Mouse (Mus musculus): ENCODE data around the gene Snx17.

Snx17 gene

DNA sequence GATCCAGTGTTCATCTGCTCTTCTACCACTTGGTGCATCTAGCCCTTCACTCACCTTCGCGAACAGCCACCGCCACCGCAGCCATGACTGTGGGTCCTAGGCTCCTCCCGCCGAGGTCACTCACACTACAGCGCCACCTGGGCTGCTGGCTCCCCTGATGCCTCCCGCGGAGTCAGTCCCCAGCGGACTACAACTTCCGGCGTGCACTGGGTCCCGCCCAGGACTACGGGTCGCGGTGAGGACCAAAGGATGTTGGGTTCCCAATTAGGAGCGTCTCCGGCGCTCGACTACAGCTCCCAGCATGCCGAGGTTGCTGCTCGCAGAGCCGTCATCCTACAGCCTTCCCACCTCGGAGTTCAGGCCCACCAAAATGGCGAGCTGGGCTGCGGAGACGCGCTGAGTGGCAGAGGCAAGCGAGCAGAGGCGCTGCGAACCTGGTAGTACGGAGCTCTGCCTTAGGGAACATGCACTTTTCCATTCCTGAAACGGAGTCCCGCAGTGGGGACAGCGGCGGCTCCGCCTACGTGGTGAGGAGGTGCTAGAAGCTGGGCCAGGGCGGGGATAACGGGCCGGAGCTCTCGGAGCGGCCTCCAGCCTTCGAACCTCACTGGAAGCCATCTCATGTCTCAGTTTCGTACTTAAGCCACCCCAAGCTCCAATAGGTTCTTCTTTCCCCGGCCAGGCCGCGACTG lies at the start of gene Snx17, which contains the start of gene Eif2b4:
TSS of gene Snx17 (plus strand) at position 289 of the 692 bp plus-strand sequence.
TSS of gene Eif2b4 (minus strand) at position 492 of the 692 bp plus-strand sequence.
- peak; percentile 99 for DNase-seq

DNA sequence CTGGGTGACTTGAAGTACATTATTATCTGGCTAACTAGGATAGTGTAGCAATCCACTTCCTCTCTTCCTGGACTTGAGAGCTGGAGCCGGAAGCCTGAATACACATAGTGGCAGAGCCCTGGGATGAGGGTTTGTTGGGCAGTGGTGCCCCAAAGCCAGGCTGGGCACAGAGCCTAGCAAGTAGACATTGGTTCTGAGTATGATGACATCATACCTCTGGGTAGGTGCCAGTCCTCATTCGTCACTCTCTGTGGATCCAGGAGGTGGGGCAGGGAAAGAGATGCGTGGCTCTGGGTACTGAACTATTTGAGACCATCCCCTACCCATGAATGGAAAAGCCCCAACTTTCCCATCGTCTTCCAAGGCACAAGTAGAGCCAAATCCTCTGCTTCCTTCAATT lies 43.2 kb upstream of the Snx17 start:
- DNase-seq, result no peak

DNA sequence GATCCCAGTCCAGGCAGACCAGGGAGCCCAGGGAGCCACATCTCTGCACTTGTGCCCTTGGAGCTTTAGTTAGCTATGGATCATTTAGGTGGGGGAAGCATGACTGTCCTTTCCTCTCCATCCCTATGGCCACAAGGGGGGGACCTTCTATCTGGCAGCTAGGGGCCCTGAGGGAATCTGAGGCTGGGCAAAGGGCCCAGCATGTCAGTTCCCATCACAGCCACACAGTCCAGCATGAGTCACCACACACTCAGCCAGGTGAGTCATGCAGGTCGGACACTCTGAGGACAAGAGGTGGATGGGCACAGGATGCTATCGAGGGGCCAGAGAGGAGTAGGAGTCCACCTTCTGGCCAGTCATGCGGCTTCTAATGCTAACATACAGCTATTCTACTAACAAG lies 41.3 kb upstream of the Snx17 start:
- DNase-seq, result peak; percentile 25

DNA sequence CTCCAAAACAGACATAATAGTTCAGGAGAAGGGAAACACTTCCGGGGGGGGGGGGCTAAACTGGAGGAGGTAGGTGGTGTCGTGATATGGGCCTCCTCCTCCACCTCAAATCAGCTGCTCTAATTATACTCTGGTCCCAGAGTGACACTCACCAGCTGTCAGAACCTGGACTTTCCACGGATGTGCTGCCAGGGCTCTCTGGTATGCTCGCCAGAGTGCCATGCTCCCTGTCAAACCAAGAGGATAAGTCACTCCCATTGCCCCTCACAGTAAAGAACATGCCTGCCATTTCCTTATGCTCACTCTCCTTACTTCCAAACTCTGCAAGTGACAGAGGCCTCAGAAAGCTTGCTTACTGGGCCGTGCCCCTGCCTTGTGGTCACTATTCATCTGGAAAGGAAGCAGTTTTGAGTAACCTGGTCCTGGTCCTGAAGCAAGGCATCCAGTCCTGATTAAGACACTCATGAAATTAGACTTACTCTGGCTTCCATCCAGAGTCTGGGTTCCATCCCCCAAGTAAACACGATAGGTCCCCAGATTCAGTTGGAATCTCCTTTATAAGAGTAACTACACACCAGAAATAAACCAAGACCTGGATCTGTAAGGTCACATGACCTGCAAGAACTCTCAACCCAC lies 39.4 kb upstream of the Snx17 start:
- DNase-seq, result peak; percentile 30

DNA sequence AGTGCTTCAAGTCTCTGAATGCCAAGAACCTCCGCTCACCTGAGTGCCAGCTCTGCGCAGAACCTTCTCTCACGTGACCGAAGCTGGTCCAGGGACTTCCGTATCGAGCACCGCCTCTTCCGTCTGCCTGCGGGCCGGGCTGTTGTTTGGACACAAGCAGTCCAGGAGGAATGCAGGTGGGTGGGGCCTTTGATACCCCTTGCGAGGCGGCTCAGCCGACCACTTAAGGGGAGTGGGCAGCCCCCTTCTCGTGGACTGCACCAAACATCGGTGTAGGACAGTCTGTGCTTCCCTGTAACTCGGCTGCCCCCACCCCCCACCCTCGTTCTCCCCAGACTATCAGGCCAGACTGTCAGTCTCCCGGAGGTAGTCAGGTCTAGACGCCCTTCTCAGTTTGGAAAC lies 38.9 kb upstream of the Snx17 start, which contains the start of gene Mpv17:
TSS of gene Mpv17 (minus strand) at position 100 of the 402 bp plus-strand sequence.
- DNase-seq, result peak; percentile 91

DNA sequence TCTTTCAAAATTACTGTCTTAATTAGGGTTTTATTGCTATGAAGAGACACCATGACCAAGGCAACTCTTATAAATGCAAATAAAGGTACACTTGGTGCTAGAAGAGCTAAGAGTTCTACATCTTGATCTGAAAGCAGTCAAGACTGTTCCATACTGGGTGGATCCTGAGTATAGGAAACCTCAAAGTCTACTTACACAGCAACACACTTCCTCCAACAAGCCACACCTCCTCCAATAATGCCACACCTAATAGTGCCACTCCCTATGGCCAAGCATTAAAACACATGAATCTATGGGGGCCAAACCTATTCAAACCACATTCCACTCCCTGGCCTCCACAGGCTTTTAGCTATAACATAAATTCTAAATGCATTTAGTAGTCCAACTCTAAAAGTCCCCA lies 30.6 kb upstream of the Snx17 start:
- DNase-seq, result no peak

DNA sequence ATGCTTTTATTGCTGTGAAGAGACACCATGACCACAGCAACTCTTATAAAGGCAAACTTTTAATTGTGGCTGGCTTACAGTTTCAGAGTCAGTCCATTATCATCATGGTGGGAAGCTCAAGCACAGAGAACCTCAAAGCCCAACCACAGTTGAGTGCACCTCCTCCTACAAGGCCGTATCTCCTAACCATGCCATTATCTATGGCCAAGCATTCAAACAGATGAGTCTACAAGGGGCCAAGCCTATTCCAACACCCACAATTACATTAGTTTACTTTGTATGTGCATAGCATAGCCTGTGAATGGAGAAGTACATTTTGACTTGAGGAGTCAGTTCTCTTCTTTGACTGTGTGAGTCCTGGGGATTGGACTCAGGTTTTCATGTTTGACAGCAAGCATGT lies 28.1 kb upstream of the Snx17 start:
- DNase-seq, result no peak

DNA sequence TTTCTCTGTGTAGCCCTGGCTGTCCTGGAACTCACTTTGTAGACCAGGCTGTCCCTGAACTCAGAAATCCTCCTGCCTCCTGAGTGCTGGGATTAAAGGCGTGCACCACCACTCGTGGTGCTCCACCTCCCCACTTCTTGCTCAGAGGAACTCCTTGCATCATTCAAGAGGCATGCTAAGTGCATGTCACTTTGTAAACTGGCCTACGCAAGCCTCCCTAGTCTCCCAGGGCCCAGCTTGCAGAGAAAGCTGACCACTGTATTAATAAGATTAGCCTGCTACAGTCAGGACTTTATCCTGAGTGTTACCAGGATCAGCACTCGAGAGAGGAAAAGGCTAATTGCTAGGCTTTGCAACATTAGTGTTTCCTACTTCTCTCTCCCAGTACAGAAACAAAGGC lies 24.4 kb upstream of the Snx17 start:
- DNase-seq, result no peak

DNA sequence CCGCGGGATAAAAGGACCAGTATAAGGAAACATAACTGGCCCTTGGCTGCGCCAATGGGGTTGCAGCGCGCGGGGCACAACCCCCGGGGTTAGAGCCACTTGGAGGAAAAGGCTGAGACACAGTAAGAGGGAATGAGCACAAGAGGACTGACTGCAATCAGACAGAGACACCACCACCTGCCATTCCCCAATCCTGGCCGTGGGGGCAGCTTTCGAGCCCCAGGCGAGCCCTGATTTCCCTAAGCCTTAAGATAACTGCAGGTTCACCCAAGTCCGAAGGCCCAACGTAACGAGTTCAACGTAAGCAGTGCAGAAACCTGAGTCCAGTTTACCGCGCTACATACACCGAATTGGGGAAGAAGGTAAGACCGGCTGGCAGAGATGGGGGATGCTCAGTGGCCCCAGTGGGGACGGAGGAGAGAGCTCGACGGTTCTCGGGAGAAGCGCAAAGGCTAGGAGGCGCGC lies 13.7 kb upstream of the Snx17 start:
- DNase-seq, result peak; percentile 35

DNA sequence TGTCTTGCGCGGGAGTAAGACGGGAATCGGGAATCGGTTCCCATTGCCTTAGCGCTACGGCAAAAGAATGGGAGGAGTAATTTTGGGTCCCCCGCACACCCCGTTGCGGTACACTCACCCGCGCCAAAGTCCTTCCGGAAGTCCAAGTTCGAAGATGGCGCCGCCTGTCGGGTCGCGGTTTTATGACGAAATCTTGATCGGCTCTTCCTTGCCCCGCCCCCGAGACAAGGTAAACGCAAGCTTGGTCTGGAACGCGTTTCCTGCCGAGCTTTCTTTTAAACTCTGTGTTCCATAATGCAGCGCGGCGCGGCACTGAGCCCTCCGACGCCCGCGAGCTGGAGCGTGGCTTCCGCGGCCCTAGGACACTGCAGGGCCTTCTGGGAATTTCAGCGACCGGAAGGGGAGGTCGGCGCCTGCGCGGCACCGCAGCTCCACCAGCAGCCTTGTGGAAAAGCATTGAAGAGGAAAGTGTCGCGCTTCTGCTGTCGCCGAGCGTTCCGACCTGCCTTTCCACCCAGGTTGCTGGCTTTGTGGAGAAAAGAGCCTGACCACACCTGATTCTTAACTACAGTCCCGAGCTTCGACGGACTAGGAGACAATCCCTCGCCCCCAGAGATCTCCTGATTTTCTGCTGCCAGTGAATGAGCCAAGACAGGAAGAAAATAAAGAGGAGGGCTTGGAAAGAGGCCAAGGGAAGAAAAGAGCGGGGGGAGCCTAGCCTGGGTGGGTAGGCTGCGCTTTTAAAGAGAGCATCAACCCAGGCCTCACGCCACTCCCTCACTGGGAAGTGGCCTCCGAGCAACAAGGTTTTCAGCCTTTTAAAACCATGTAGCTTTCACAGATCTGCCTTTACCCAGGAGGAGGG lies 13.0 kb upstream of the Snx17 start, which contains the start of the genes Gm29609 and Gtf3c2:
TSS of gene Gm29609 (minus strand) at position 146 of the 865 bp plus-strand sequence.
TSS of gene Gtf3c2 (minus strand) at position 379 of the 865 bp plus-strand sequence.
- DNase-seq, result peak; percentile 96

DNA sequence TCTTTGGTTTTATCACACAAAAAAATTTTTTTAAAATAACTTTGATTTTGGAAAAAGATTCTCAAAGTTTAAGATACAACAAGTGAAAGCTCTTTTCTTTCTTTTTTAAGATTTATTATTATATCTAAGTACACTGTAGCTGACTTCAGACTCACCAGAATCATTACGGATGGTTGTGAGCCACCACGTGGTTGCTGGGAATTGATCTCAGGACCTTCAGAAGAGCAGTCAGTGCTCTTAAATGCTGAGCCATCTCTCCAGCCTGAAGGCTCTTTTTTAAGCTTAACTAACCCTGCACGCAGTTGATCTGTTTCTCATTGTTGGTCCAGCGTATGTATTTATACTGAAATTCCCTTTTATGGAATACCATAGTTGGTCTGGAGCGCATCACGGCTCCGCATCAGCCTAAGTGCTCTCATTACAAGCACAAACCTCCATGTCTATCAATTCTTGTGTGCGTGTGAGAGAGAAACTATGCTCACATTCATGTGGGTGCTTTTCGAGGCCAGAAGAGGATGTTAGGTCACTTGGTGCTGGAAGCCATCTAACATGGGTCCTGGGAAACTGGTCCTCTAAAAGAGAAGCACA lies 11.8 kb upstream of the Snx17 start:
- no peak for DNase-seq

DNA sequence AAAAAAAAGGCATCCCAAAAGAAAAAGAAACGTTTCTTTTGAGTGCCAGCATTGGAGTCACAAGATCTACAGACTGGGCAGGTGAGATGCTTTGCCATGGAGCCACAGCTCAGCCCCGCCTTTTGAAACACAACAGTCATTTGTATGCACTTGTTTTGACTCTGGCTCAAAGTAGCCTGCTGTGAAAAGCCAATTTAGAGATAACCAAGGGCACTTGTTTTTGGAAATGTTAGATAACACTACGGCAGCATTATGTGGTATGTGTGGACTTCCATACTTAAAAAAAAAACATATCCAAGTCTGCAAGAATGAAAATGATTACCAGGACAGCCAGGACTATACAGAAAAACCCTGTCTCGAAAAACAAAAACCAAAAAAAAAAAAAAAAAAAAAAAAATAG lies 9.3 kb upstream of the Snx17 start:
- DNase-seq, result no peak

DNA sequence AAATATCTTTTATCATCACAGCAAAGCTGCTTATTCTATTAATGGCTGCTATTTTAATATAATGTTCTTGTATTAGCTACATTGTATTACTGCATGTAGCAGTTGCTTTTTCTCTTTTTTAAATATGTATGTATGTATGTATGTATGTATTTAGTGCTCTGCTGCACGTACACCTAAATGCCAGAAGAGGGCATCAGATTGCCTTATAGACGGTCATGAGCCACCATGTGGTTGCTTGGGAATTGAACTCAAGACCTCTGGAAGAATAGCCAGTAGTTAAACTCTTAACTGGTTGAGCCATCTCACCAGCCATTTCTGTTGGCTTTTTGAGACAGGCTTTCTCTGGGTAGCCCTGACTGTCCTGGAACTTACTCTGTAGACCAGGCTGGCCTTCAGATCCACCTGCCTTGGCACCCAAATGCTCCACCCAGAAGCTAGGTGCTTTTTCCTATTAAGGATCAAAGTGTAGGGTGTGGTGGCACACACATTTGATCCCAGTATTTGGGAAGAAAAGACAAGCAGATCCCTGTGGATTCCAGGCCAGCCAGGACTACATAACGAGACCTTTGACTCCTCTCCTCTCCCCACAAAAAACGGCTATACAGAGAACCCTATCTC lies 4.7 kb upstream of the Snx17 start:
- no peak for DNase-seq

DNA sequence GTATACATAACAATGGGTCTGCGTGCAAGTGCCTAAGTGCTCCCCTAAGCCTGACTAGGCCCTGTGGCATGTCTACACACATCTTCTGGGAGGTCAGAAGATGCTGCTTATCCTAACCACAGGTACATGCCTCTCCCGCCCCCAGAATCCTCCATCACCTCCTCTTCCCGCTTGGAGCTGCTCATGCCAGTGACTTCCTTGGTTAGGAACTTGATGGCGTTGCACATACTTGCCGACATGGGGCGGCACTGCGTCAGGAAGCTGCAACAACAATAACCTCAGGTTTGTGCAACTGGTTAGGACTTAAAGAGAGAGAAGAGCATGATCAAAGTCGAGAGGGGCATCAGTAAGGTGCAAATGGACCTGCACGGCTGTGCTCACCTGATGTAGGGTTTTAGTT lies 2.8 kb upstream of the Snx17 start:
- DNase-seq, result no peak

DNA sequence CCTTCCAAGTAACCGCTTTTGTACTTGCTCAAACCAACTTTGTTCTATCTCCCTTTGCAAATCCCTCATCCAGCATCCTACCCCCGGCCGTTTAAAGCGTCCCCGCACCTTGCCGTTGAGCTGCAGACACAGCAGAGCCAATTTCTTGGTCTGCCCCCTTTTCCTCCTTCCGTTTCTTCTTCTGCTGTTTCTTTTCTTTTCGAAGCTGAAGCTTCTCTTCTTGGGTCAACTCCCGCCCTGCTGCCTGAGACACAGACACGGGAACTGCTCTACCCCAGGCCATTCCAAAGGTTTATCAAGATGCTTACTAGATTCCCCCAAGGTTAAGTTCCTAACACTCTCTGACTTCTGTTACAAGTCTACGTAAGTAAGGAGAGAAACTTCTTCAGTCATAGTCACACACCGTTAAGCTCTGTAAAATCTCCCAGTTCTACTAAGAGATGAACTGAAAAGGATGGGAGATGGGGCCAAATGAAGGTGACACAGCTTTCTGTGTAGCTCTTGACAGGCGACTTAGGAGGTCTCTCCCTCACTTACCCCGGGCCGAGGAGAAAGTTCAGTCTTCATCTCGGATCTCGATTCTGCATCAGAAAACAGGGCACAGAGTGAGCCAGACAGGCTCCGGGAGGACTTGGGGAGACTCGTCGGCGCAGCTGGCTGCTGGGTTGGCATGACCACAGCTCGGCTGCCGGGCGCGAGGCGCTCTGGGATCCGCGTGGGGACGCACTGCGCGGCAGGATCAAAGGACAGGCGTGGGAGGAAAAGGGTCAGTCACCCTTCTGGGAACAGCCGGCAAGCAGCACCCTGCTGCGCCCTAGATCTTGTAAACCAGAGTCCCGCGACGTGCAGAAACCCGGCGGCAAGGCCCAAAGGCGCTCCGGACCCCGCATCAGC lies 735 bp upstream of the Snx17 start:
- DNase-seq, result peak; percentile 84

DNA sequence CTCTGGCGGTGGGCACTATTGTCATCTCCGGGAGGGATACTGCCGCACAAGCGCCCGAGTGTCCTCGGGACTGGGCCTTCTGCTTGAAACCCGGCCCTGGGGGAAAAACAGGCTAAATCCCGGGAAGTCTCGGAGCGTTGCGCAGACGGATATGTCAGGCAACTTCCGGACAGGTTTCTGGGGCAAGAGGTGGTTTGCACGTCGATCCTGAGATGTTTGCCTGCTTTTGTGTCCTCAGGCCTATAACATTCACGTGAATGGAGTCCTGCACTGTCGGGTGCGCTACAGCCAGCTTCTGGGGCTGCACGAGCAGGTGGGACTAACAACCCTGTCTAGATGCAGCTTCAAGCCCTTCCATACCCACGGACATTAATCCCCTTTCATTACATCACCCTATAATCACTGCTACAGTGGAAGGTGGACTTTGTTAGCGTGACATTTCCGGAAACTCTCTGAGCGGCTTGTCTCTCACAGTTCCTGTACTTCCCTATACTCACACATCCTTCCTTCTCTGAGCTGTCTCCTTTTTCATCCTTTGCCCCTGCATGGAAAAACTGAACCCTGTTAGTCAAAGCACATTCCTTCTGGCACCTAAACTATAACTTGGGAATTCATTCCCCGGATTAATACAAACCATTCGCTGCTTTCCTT lies 729 bp downstream of the Snx17 start:
- no peak for DNase-seq

DNA sequence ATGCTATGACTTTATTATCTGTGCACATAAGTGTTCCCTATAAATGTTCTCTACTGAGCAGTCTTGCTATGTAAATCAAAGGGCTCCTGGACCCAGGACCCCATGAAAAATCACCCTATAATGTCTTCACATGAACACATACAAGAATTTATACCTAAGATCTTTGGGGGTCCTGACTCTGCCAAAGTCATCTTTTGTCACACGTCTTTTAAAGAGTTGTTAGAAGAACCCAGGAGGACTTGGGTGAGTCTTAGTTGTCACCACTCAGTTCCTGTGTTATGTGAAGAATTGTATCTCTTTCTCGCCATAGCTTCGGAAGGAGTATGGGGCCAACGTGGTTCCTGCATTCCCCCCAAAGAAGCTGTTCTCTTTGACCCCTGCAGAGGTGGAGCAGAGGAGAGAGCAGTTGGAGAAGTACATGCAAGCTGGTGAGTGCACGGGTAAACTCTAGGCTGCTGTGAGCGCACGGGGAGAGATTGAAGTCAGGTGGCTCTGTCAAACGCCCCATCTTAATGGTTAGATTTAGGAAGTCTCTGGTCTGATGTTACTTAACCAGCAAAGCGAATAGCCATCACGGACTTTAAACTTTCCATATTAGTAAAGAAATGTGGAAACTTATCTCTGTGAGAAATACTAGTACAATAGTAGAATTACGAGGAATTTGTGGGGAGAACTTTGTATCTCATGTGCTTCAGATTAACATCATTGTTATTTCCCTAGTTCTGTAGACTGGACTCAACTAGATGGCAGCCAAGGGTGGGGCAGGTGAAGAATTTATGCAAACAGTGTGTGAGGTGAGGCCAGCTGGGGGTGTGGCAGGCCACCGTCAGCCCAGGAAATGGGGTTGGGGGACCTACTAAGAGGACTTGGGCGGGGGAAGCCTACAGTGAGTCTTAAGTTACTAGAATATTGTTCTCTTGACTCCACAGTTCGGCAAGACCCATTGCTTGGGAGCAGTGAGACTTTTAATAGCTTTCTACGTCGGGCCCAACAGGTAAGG lies 1.8 kb downstream of the Snx17 start:
- no peak for DNase-seq

DNA sequence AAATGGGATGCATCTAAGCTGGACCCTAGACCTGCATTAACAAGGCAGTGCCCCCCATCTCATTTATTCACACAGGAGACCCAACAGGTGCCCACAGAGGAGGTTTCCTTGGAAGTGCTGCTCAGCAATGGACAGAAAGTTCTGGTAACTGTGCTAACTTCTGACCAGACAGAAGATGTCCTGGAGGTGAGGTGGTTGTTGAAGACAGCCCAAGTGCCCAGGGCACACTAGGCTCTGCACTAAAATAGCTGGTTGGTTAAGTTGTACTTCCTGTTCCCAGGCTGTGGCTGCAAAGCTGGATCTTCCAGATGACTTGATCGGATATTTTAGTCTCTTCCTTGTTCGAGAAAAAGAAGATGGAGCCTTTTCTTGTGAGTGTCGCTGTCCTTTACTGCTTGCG lies 2.6 kb downstream of the Snx17 start:
- DNase-seq, result no peak

DNA sequence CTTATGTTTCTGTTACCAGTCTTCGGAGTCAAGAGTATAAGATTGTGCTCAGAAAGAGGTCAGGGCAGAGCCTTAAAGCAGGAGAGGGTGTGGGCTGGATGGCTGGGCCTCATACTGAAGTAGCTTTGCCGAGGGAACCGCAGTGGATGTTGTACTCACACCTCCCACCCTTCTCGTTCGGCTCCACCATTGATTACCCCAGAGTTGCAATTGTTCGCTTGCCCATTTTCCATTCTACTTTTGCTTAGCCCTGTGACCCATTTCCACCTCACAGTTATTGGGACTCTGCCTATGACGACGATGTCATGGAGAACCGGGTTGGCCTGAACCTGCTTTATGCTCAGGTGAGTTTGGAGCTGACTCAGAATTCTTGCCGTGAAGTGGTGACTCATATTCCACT lies 3.2 kb downstream of the Snx17 start:
- DNase-seq, result no peak
